ENCODE assay signal across 8 mouse cellular contexts in genomic region chrX:169685131-169685530, GRCm38 (mm10). TPM values are rescaled to one million over a fixed set of nuclear protein-coding genes. Genes with fewer than 3 reads are reported as not detected.
DNase-seq lines count a peak whose midpoint lies in the region; ATAC-seq lines count a peak whose summit lies in the region.

Gene Mid1, plus strand, starts transcription at chrX:169685199.

- H3K36me3 ChIP-seq in heart, embryonic 14.5 days (ENCODE audit: control insufficient read depth, insufficient read depth, low read length) = no peaks in the 10 kb centered on the region

- H3K4me2 ChIP-seq in heart, embryonic 14.5 days (ENCODE audit: low read length) = peak within 1 kb of the TSS; percentile 56

- DNase-seq in layer of hippocampus, postnatal 10 days (ENCODE audit: low spot score in 2 of 2) = no peak
- DNase-seq in layer of hippocampus, adult 9-11 months = no peak
- peak; percentile 27 for DNase-seq in embryo, embryonic 10.5 days (ENCODE audit: low spot score)
- DNase-seq in kidney, postnatal 4 days = peak; percentile 37 to 48
- DNase-seq in urinary bladder, adult 2 months (ENCODE audit: low spot score) = peak; percentile 21
- DNase-seq in thymus, postnatal 10 days (ENCODE audit: low spot score in 2 of 2) = no peak

- 15% methylated on average over 10 of the region's 10 CpGs for WGBS in heart, embryonic 14.5 days

- H3K9ac ChIP-seq in heart, embryonic 14.5 days (ENCODE audit: low read length) = peak within 1 kb of the TSS; percentile 70

- no peaks in the 10 kb centered on the region for H3K27me3 ChIP-seq in heart, embryonic 14.5 days (ENCODE audit: control insufficient read depth, insufficient read depth, low read length)

- H3K4me1 ChIP-seq in heart, embryonic 14.5 days (ENCODE audit: control insufficient read depth in 2 of 2, insufficient read depth in 2 of 2, low read length in 2 of 2) = no peaks in the 10 kb centered on the region

- ATAC-seq in heart, embryonic 14.5 days (ENCODE audit: insufficient number of reproducible peaks, insufficient read depth, low FRiP score, low read depth) = no peak
- peak; percentile 61 for ATAC-seq in megakaryocyte progenitor cell, adult 5-6 weeks (replicated peaks; ENCODE audit: poor library complexity)

- H3K27ac ChIP-seq in heart, embryonic 14.5 days (replicated peaks in 1 of 2; ENCODE audit: control insufficient read depth in 1 of 2, insufficient read depth in 1 of 2, low read depth in 2 of 2, low read length in 2 of 2) = peak within 1 kb of the TSS; percentile 59 to 64

- H3K9me3 ChIP-seq in heart, embryonic 14.5 days (ENCODE audit: control insufficient read depth, low read length) = no peaks in the 10 kb centered on the region

- H3K4me3 ChIP-seq in heart, embryonic 14.5 days (ENCODE audit: control insufficient read depth in 1 of 2, insufficient read depth in 1 of 2, low read depth in 1 of 2, low read length in 2 of 2) = peak within 1 kb of the TSS; percentile 42 to 62

RNA-seq across cellular contexts. Expression of gene Mid1, which starts in this region (rescaled TPM):
- total RNA-seq in layer of hippocampus, postnatal 10 days (2021) = 10 to 100 TPM; 35.1 to 37.1 TPM
- 8.1 and 8.3 TPM in 2 replicates for polyA plus RNA-seq in heart, embryonic 14.5 days (2014; fragmentation: Nextera tagmentation; extraction: Ambion mirVana)
- total RNA-seq in megakaryocyte progenitor cell, adult 5-6 weeks (2015) = 40.9 and 43.8 TPM in 2 replicates
- total RNA-seq in megakaryocyte progenitor cell, adult 5-6 weeks (2017) = 10.7 and 14.3 TPM in 2 replicates
- polyA plus RNA-seq in urinary bladder, adult 2 months (2012; rRNA removed) = 7.6 and 21.3 TPM in 2 replicates

Comparison
In these comparisons a context has a peak if more than half of its experiments do, and no peak if none do; other contexts are left out.
1. DNase-seq: peak in embryo, embryonic 10.5 days (single experiment), kidney, postnatal 4 days (2 of 2) and urinary bladder, adult 2 months (single experiment); none in layer of hippocampus, postnatal 10 days (0 of 2), layer of hippocampus, adult 9-11 months (single experiment) and thymus, postnatal 10 days (0 of 2).